Mouse (Mus musculus) erythroblast, embryonic 14.5 days (primary cell): Measurements from ENCODE around the gene Defb13.

Experiments used
- GATA1 ChIP-seq: IDR thresholded peaks from 2 replicates; pipeline ENCODE4 v1.6.1; 2012; ENCODE audit warnings: low read length, inconsistent platforms, mixed read lengths
- TAL1 ChIP-seq: IDR thresholded peaks from 3 replicates; pipeline ENCODE4 v1.6.1; 2012; ENCODE audit warnings: low read length, inconsistent platforms, mixed read lengths

DNA sequence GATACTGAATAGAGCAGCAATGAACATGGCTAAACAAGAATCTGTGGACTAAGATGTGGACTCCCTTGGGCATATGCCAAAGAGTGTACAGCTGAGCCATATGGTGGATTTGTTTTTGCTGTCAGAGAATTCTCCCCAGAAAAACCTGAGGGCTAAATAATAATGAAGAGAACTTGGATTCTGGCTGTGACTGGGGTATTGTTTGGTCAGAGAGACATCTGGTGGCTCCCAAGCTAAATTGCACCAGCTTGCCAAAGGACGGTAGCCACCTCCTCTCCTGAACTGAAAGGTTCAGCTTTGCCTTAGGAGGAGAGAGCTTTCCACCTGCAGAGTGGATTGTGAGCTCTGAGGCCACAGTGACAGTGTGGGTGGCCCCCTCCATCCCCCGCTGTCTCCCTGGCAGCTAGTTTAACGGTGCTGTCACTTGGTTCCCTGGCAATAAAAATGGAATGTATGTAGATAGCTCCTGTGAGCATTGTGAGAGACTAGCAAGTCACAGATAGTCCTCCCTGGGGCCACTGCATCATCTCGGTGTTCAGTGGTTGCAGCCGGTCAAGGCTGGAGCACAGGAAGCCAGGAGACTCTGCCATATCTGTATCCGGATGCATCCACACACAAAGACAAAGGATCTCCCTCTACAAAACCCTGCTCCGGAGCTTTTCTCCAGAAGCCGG, 35.2 kb downstream of the Defb13 start:
- TF ChIP-seq GATA1 (no peak), TAL1 (no peak)
